Mouse (Mus musculus) embryonic facial prominence, embryonic 15.5 days (tissue): ENCODE data around the gene Rhod. TPM values are rescaled to one million over a fixed set of nuclear protein-coding genes. Genes with fewer than 3 reads are reported as not detected.
"Not testable (repeated sequence)": the region's sequence is repeated elsewhere in the genome, so short reads cannot be mapped to it uniquely, and the experiment has no call there.

Source experiments
- ATAC-seq: fragments of 200-750 bp; cut with Nextera tagmentation; 2 replicates; pipeline ENCODE4 v1.8.0; 2017; ENCODE audit warnings: low read depth, moderate TSS enrichment; ENCODE audit not compliant: insufficient number of reproducible peaks, low FRiP score, low TSS enrichment
- H3K27ac ChIP-seq: fragments of 300-500 bp; sonication (generic); replicated peaks from 2 replicates; pipeline ENCODE4 v1.5.1; 2015; ENCODE audit warnings: mild to moderate bottlenecking, inconsistent platforms
- H3K27me3 ChIP-seq: fragments of 300-500 bp; sonication (generic); 2 replicates; pipeline ENCODE4 v1.6.1; 2015; ENCODE audit warnings: inconsistent platforms
- H3K36me3 ChIP-seq: fragments of 300-500 bp; sonication (generic); 2 replicates; pipeline ENCODE4 v1.6.1; 2015; ENCODE audit warnings: mild to moderate bottlenecking, inconsistent platforms
- H3K4me1 ChIP-seq: fragments of 300-500 bp; sonication (generic); 2 replicates; pipeline ENCODE4 v1.6.1; 2015; ENCODE audit warnings: inconsistent platforms
- H3K4me2 ChIP-seq: fragments of 300-500 bp; sonication (generic); replicated peaks from 2 replicates; pipeline ENCODE4 v1.6.1; 2015; ENCODE audit warnings: mild to moderate bottlenecking, inconsistent platforms
- H3K4me3 ChIP-seq: fragments of 300-500 bp; sonication (generic); replicated peaks from 2 replicates; pipeline ENCODE4 v1.5.1; 2015; ENCODE audit warnings: mild to moderate bottlenecking, inconsistent platforms
- H3K9ac ChIP-seq: fragments of 300-500 bp; sonication (generic); 2 replicates; pipeline ENCODE4 v1.6.1; 2015; ENCODE audit warnings: inconsistent platforms
- H3K9me3 ChIP-seq: fragments of 300-500 bp; sonication (generic); replicated peaks from 2 replicates; pipeline ENCODE4 v1.6.1; 2016; ENCODE audit warnings: inconsistent platforms
- WGBS: fragments of 180-500 bp; shearing (Covaris S2); methylation state at CpG from one replicate; pipeline ENCODE4 v1.1.7; 2015; 5-methylcytosine and 5-hydroxymethylcytosine counted together
- polyA plus RNA-seq: library from polyadenylated mRNA; unstranded; fragments of >200 nt; fragmentation: Nextera tagmentation; extraction: Ambion mirVana; gene quantifications from 2 replicates; pipeline ENCODE4 v1.2.1, GENCODE M21; 2015

Rhod gene
- polyA plus RNA-seq, 1 experiment from 2014 or later: 47.4 TPM

DNA sequence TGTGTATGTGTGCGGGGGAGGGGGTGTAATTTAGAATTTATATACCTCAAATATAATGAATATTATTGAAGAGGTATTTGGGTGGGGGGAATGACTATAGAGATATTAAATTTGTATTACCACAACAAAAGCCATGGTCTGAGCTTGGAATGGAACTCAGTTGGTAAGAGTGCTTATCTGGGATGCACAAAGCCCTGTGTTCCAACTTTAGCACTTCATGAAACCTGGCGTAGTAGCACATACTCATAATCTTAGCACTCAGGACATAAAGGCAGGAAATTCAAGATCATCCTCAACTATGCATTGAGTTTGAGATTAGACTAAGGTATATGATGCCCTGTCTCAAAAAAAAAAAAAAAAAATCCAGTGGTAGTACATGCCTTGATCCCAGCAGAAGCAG lies 34.4 kb downstream of the Rhod start:
- Histone ChIP-seq H3K9ac (no peak overlapping the region), H3K36me3 (no peaks in the 10 kb centered on the region), H3K9me3 (no peaks in the 10 kb centered on the region), H3K27ac (no peak overlapping the region), H3K4me1 (no peaks in the 10 kb centered on the region), H3K27me3 (no peaks in the 10 kb centered on the region), H3K4me3 (no peak overlapping the region), H3K4me2 (no peak overlapping the region)
- 92% methylated on average over 2 of the region's 2 CpGs for WGBS
- no peak for ATAC-seq

GRCm38 (mm10) chr19:4398959-4399358 lies 40.3 kb downstream of the Rhod start:
- H3K36me3 ChIP-seq: no peaks in the 10 kb centered on the region
- H3K27me3 ChIP-seq: no peaks in the 10 kb centered on the region
- H3K4me3 ChIP-seq: no peak overlapping the region; the same call in 1 of the 2 replicates
- WGBS: 69% methylated on average over 4 of the region's 4 CpGs
- peaks cover 17% of the 10 kb centered on the region for H3K4me1 ChIP-seq
- H3K4me2 ChIP-seq: no peak overlapping the region; the same call in 1 of the 2 replicates
- ATAC-seq: no peak
- no peak overlapping the region; the same call in 1 of the 2 replicates for H3K27ac ChIP-seq
- H3K9ac ChIP-seq: no peak overlapping the region
- no peaks in the 10 kb centered on the region for H3K9me3 ChIP-seq

DNA sequence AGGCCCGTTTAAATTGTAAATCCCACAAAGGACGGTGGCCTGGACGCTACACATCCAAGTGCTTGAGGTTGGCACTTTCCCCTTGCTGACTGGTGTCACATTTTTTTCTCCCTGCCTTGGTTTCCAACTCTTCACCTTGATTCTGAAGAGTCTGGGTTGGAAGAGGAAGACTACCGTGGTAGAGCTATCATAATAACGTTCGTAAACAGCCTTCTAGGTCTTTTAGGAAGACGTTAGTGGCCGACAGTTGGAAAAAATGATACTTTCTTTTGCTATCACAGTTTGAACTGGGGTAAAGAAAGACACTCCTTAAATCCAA lies 40.6 kb downstream of the Rhod start:
- H3K27ac ChIP-seq: peak overlapping the region; percentile 90
- H3K36me3 ChIP-seq: no peaks in the 10 kb centered on the region
- H3K9ac ChIP-seq: peak overlapping the region; percentile 62
- no peak for ATAC-seq
- peak overlapping the region; percentile 99 for H3K4me3 ChIP-seq
- H3K4me1 ChIP-seq: peaks cover 18% of the 10 kb centered on the region
- H3K9me3 ChIP-seq: no peaks in the 10 kb centered on the region
- WGBS: 29% methylated on average over 8 of the region's 8 CpGs
- peak overlapping the region; percentile 70 for H3K4me2 ChIP-seq
- no peaks in the 10 kb centered on the region for H3K27me3 ChIP-seq

DNA sequence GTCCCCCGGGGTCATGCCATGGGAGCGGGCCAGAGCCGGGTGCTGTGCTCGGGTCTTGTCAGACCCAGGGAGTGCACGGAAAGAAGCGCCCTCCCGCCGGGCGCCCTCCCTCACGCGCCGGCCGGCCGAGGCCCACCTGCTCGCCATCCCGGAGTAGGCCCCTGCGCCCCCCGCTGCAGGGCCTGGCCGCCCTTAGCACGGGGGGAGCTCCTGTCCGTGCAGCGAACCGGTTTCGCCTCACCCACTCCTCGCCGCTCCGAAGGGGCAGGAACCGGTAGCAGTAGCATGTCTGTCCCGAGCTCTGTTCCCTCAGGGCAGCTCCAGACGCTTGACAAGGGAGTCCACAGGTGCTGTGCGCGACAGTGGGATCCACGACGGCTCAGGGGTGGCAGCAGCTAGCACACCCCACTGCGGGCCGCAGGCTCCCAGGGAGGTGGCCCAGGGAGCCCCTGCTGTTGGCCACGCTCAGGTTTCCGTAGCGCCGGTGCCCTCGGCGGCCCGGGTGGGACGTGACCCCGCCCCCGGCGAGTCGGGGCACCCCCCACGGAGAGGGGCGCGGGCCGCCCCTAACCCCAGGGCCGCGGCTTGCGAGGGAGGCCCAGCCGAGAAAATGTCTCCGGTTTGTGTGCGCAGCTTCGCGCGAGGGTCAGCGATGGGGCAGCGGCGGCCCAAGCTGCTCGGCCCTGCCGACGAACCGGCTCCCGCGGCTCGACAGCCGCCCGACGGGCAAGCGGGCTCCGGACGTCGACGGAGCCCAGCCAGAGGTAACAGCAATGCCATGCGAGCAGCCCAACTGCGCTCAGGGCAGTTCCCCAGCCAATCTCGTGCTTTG lies 41.2 kb downstream of the Rhod start, which contains the start of gene Kdm2a:
TSS of gene Kdm2a (minus strand) at position 488 of the 832 bp plus-strand sequence.
- under 1% methylated on average over 73 of the region's 82 CpGs for WGBS
- no peaks in the 10 kb centered on the region for H3K27me3 ChIP-seq
- peaks cover 23% of the 10 kb centered on the region for H3K4me1 ChIP-seq
- H3K4me3 ChIP-seq: peak within 1 kb of the TSS; percentile 99
- H3K4me2 ChIP-seq: peak within 1 kb of the TSS; percentile 70
- H3K9ac ChIP-seq: peak within 1 kb of the TSS; percentile 62
- H3K27ac ChIP-seq: peak within 1 kb of the TSS; percentile 90
- H3K9me3 ChIP-seq: no peaks in the 10 kb centered on the region
- ATAC-seq: peak; percentile 49
- H3K36me3 ChIP-seq: no peaks in the 10 kb centered on the region

- no peaks in the 10 kb centered on the region for H3K9me3 ChIP-seq
- H3K4me1 ChIP-seq: peaks cover 28% of the 10 kb centered on the region
- peak overlapping the region; percentile 100 for H3K9ac ChIP-seq
- under 1% methylated on average over 74 of the region's 90 CpGs for WGBS
- H3K4me3 ChIP-seq: peak overlapping the region; percentile 99
- peak overlapping the region; percentile 97 for H3K27ac ChIP-seq
- no peaks in the 10 kb centered on the region for H3K27me3 ChIP-seq
- peak; percentile 96 for ATAC-seq
- H3K36me3 ChIP-seq: no peaks in the 10 kb centered on the region
- H3K4me2 ChIP-seq: peak overlapping the region; percentile 70
Observed at GRCm38 (mm10) chr19:4396998-4397797, 42.0 kb downstream of the Rhod start.

GRCm38 (mm10) chr19:4396081-4396997 lies 42.9 kb downstream of the Rhod start:
- under 1% methylated on average over 80 of the region's 80 CpGs for WGBS
- ATAC-seq: peak; percentile 18
- no peaks in the 10 kb centered on the region for H3K9me3 ChIP-seq
- H3K9ac ChIP-seq: peak overlapping the region; percentile 100
- H3K27ac ChIP-seq: peak overlapping the region; percentile 97
- peak overlapping the region; percentile 68 for H3K4me2 ChIP-seq
- no peaks in the 10 kb centered on the region for H3K36me3 ChIP-seq
- H3K4me1 ChIP-seq: peaks cover 28% of the 10 kb centered on the region
- no peaks in the 10 kb centered on the region for H3K27me3 ChIP-seq
- peak overlapping the region; percentile 99 for H3K4me3 ChIP-seq

- H3K9ac ChIP-seq: no peak overlapping the region
- H3K4me1 ChIP-seq: no peaks in the 10 kb centered on the region
- H3K27ac ChIP-seq: no peak overlapping the region
- no peak overlapping the region for H3K4me3 ChIP-seq
- no peaks in the 10 kb centered on the region for H3K27me3 ChIP-seq
- H3K4me2 ChIP-seq: no peak overlapping the region
- peaks cover 32% of the 10 kb centered on the region for H3K36me3 ChIP-seq
- no peaks in the 10 kb centered on the region for H3K9me3 ChIP-seq
- ATAC-seq: no peak
Observed at GRCm38 (mm10) chr19:4387276-4387675, 52.0 kb downstream of the Rhod start.

DNA sequence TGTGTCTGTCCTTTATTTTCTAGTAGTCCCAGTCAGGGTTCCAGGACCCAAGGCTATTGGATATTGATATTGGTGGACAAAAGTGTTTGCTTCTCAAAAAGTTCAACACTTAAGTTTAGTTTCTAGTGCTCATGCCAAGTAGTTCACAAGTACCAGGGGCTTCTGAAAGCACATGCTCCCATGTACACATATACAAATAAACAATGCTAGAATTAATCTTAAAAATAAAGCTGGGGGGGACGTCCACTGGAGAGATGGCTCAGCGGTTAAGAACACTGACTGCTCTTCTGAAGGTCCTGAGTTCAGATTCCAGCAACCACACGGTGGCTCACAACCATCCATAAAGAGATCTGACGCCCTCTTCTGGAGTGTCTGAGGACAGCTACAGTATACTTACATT lies 54.2 kb downstream of the Rhod start:
- 83% methylated on average over 4 of the region's 4 CpGs for WGBS
- no peak overlapping the region for H3K9ac ChIP-seq
- no peaks in the 10 kb centered on the region for H3K27me3 ChIP-seq
- H3K9me3 ChIP-seq: no peaks in the 10 kb centered on the region
- H3K4me2 ChIP-seq: no peak overlapping the region
- no peak overlapping the region for H3K27ac ChIP-seq
- H3K4me1 ChIP-seq: no peaks in the 10 kb centered on the region
- no peak overlapping the region for H3K4me3 ChIP-seq
- ATAC-seq: no peak
- H3K36me3 ChIP-seq: peaks cover 31% of the 10 kb centered on the region

- WGBS: 31% methylated on average over 1 of the region's 1 CpGs
- peaks cover 34% of the 10 kb centered on the region for H3K36me3 ChIP-seq
Observed at GRCm38 (mm10) chr19:4384322-4384721, 54.9 kb downstream of the Rhod start.

DNA sequence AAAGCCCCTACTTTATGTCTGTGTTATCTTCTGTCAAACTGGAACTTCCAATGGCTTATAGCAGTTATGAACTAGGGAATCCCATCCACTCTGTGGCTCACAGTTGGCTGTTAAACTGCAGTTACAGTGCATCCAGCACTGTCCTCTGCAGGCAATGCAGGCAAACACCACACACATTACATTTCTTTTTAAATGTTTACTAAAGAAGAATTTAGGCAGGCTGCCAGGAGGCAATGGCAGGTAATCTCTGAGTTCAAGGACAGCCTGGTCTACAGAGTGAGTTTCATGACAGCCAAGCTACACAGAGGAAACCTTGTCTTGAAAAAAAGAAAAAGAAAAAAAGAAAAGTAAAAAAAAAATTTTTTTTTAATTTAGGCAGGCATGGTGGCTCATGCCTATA lies 55.9 kb downstream of the Rhod start:
- Histone ChIP-seq H3K36me3 (peaks cover 31% of the 10 kb centered on the region), H3K4me1 (no peaks in the 10 kb centered on the region), H3K9ac (no peak overlapping the region), H3K27ac (no peak overlapping the region), H3K9me3 (no peaks in the 10 kb centered on the region), H3K4me2 (no peak overlapping the region), H3K27me3 (no peaks in the 10 kb centered on the region), H3K4me3 (no peak overlapping the region)
- ATAC-seq: no peak

More at GRCm38 (mm10) chr19:4384322-4384721, 54.9 kb downstream of the Rhod start:
- Histone ChIP-seq H3K4me2 (no peak overlapping the region), H3K9me3 (no peaks in the 10 kb centered on the region), H3K9ac (no peak overlapping the region), H3K4me3 (no peak overlapping the region), H3K4me1 (no peaks in the 10 kb centered on the region), H3K27ac (no peak overlapping the region), H3K27me3 (no peaks in the 10 kb centered on the region)
- ATAC-seq: no peak

- not testable (repeated sequence) for ATAC-seq, H3K9me3 ChIP-seq, H3K4me2 ChIP-seq, H3K27me3 ChIP-seq, H3K9ac ChIP-seq, H3K4me3 ChIP-seq, H3K4me1 ChIP-seq, H3K27ac ChIP-seq
- 70% methylated on average over 1 of the region's 1 CpGs for WGBS
- H3K36me3 ChIP-seq: peaks cover 24% of the 10 kb centered on the region; the same call in 1 of the 2 replicates
Observed at GRCm38 (mm10) chr19:4382303-4382702, 56.9 kb downstream of the Rhod start.
